Mouse (Mus musculus): ENCODE results near the gene Cdc40. TPM values are rescaled to one million over a fixed set of nuclear protein-coding genes. Genes with fewer than 3 reads are reported as not detected.

Gene Cdc40
- polyA plus RNA-seq, 2 experiments: 8.9 to 11.1 TPM

DNA sequence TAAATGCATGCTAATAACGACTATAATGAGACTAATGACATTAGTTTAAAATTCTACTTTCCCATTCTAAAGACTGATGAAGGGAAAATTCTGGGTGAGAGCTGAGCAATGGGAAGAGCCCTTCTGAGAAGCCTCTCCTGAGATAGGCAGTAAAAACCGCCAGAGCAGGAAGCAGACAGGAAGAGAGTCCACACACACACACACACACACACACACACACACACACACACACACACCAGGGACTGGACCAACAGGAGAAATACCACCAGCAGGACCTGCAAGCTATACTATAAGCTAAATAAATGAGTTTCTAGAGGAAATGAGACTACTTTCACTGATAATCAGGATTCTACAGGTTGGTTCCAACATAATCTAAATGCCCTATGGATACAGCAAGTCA is 27.5 kb downstream of the Cdc40 start:
- H3K4me3 ChIP-seq (ENCODE audit: insufficient read depth in 1 of 2, low read depth in 2 of 2, low read length in 2 of 2): no peak overlapping the region
- H3K4me2 ChIP-seq (ENCODE audit: low read depth): no peak overlapping the region
- no peaks in the 10 kb centered on the region for H3K27me3 ChIP-seq (ENCODE audit: control insufficient read depth, insufficient read depth, low read length)
- no peaks in the 10 kb centered on the region for H3K4me1 ChIP-seq (replicated peaks; ENCODE audit: control insufficient read depth in 2 of 2, insufficient read depth in 2 of 2, low read length in 1 of 2)
- H3K36me3 ChIP-seq (replicated peaks; ENCODE audit: control insufficient read depth, insufficient read depth, low read depth): no peaks in the 10 kb centered on the region
- WGBS (ENCODE audit: insufficient replicate concordance): 51% methylated on average over 2 of the region's 2 CpGs
- no peak overlapping the region for H3K9ac ChIP-seq (replicated peaks)
- ATAC-seq (ENCODE audit: insufficient read depth) (no peak), DNase-seq (ENCODE audit: low read depth in 3 of 3, low spot score in 3 of 3) (no peak)
- no peaks in the 10 kb centered on the region for H3K9me3 ChIP-seq (ENCODE audit: control insufficient read depth, low read length)
- no peak for TF ChIP-seq CTCF (IDR thresholded peaks at IDR 0.05; ENCODE audit: low read depth)
- no peak for TF ChIP-seq EP300 (IDR thresholded peaks at IDR 0.05; ENCODE audit: low read depth)
- no peak overlapping the region for H3K27ac ChIP-seq

DNA sequence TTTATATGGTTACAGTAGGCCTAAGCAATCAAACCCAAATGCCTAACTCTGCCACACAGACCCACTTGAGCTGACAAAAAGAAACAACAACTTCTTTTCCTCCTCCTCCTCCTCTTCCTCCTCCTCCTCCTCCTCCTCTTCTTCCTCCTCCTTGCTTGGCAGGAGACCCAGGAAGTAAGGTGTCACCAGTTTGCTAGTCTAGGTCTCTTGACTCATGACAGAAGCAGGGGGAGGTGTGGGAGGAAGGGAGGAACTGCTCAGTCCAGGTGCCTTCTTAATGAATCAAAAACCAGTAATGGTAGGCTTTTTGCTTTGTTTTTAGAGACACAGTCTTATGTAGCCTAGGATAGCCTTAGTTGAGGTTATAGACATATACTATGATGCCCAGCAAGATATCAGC is 32.0 kb downstream of the Cdc40 start:
- H3K27ac ChIP-seq: no peak overlapping the region
- H3K4me3 ChIP-seq (ENCODE audit: insufficient read depth in 1 of 2, low read depth in 2 of 2, low read length in 2 of 2): no peak overlapping the region
- H3K9ac ChIP-seq (replicated peaks): no peak overlapping the region
- H3K4me1 ChIP-seq (replicated peaks; ENCODE audit: control insufficient read depth in 2 of 2, insufficient read depth in 2 of 2, low read length in 1 of 2): no peaks in the 10 kb centered on the region
- TF ChIP-seq CTCF (IDR thresholded peaks at IDR 0.05; ENCODE audit: low read depth): no peak
- TF ChIP-seq EP300 (IDR thresholded peaks at IDR 0.05; ENCODE audit: low read depth): no peak
- DNase-seq (ENCODE audit: low read depth in 3 of 3, low spot score in 3 of 3) (no peak), ATAC-seq (ENCODE audit: insufficient read depth) (no peak)
- H3K27me3 ChIP-seq (ENCODE audit: control insufficient read depth, insufficient read depth, low read length): no peaks in the 10 kb centered on the region
- H3K4me2 ChIP-seq (ENCODE audit: low read depth): no peak overlapping the region
- H3K36me3 ChIP-seq (replicated peaks; ENCODE audit: control insufficient read depth, insufficient read depth, low read depth): peaks cover 6% of the 10 kb centered on the region; the same call in 1 of the 2 replicates
- H3K9me3 ChIP-seq (ENCODE audit: control insufficient read depth, low read length): no peaks in the 10 kb centered on the region

DNA sequence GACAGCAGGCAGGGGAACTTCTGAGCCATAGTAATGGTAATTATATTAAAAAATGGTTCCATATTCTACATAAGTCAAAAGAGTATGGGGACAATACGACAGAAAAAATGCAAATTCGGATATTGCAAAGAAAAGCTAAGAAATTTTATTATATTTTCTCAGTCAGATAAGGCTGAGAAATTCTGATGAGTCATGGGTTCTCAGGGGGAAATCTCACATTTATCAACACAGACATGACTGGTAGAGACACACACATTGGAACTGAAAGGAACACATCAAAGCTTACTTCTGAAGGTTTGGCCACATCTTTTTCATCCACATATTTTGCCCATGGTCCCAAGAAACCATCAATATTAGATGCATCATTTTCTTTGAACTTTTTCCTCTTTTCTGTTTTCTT is 32.5 kb downstream of the Cdc40 start:
- TF ChIP-seq EP300 (IDR thresholded peaks at IDR 0.05; ENCODE audit: low read depth) (no peak), CTCF (IDR thresholded peaks at IDR 0.05; ENCODE audit: low read depth) (no peak)
- DNase-seq (ENCODE audit: low read depth in 3 of 3, low spot score in 3 of 3): peak in 1 of 3 experiments; percentile 18
- Histone ChIP-seq H3K36me3 (replicated peaks; ENCODE audit: control insufficient read depth, insufficient read depth, low read depth) (peaks cover 6% of the 10 kb centered on the region; the same call in 1 of the 2 replicates), H3K9ac (replicated peaks) (no peak overlapping the region), H3K4me2 (ENCODE audit: low read depth) (no peak overlapping the region), H3K27me3 (ENCODE audit: control insufficient read depth, insufficient read depth, low read length) (no peaks in the 10 kb centered on the region), H3K27ac (no peak overlapping the region), H3K9me3 (ENCODE audit: control insufficient read depth, low read length) (no peaks in the 10 kb centered on the region), H3K4me3 (ENCODE audit: insufficient read depth in 1 of 2, low read depth in 2 of 2, low read length in 2 of 2) (no peak overlapping the region), H3K4me1 (replicated peaks; ENCODE audit: control insufficient read depth in 2 of 2, insufficient read depth in 2 of 2, low read length in 1 of 2) (no peaks in the 10 kb centered on the region)
- 52% methylated on average over 2 of the region's 2 CpGs for WGBS (ENCODE audit: insufficient replicate concordance)
- no peak for ATAC-seq (ENCODE audit: insufficient read depth)

DNA sequence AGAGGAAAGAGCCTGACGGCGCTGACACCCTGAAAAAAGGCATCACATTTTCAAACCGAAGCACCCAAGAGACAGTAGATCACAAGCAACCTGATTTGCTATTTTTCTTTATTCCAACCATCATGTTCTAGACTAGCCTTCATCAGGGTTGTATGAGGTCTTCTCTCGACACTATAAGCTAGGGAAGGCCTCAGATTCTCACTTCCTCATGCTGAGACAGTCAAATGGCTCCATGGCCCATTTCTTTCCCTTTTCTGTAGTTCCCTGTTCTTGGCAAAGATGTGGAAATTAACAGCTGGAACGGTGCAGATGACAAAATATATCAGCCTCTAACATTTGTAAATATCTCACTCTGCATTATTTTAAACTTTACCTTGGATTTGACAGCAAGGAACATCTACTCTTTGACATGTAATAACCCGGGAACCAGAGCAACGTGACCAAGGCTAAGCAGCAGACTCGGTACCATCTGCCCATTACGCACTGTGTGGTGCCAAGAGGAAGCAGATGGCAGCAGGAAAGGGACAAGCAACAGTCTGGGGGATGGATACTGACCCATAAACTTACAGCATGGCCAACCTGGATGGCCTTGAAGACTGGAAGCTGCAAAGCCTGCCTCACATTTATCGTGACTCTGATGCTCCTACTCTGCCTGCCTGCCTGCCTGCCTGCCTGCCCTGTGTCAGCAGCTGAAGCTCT is 35.8 kb downstream of the Cdc40 start:
- H3K4me2 ChIP-seq (ENCODE audit: low read depth): no peak overlapping the region
- H3K27me3 ChIP-seq (ENCODE audit: control insufficient read depth, insufficient read depth, low read length): no peaks in the 10 kb centered on the region
- DNase-seq (ENCODE audit: low read depth in 3 of 3, low spot score in 3 of 3): no peak
- peaks cover 6% of the 10 kb centered on the region for H3K36me3 ChIP-seq (replicated peaks; ENCODE audit: control insufficient read depth, insufficient read depth, low read depth)
- no peak for ATAC-seq (ENCODE audit: insufficient read depth)
- H3K4me1 ChIP-seq (replicated peaks; ENCODE audit: control insufficient read depth in 2 of 2, insufficient read depth in 2 of 2, low read length in 1 of 2): no peaks in the 10 kb centered on the region
- H3K4me3 ChIP-seq (ENCODE audit: insufficient read depth in 1 of 2, low read depth in 2 of 2, low read length in 2 of 2): no peak overlapping the region
- TF ChIP-seq CTCF (IDR thresholded peaks at IDR 0.05; ENCODE audit: low read depth) (no peak), EP300 (IDR thresholded peaks at IDR 0.05; ENCODE audit: low read depth) (no peak)
- 82% methylated on average over 10 of the region's 10 CpGs for WGBS (ENCODE audit: insufficient replicate concordance)
- no peaks in the 10 kb centered on the region for H3K9me3 ChIP-seq (ENCODE audit: control insufficient read depth, low read length)
- H3K27ac ChIP-seq: no peak overlapping the region
- no peak overlapping the region for H3K9ac ChIP-seq (replicated peaks)

DNA sequence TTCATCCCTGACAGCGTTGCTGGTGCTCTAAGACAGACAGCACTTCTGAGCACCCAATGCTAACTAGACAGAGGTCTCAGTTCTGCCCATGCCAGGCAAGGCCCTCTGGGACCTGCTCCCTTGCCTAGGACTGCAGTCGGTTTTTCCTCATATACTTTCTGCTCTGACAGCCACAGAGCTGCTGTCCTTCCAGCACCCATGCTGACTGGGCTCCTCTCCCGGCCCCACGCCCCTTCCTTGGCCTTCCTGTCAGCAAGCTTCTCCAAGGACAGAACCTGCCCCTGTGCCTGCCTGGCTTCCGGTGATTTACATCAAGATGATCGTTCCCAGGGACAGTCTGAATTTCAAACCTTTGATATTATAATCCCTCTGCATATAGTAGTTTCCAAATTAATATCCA is 37.5 kb downstream of the Cdc40 start:
- Histone ChIP-seq H3K9me3 (ENCODE audit: control insufficient read depth, low read length) (no peaks in the 10 kb centered on the region), H3K27ac (no peak overlapping the region), H3K36me3 (replicated peaks; ENCODE audit: control insufficient read depth, insufficient read depth, low read depth) (peaks cover 6% of the 10 kb centered on the region), H3K27me3 (ENCODE audit: control insufficient read depth, insufficient read depth, low read length) (no peaks in the 10 kb centered on the region), H3K4me2 (ENCODE audit: low read depth) (no peak overlapping the region), H3K9ac (replicated peaks) (no peak overlapping the region), H3K4me3 (ENCODE audit: insufficient read depth in 1 of 2, low read depth in 2 of 2, low read length in 2 of 2) (no peak overlapping the region), H3K4me1 (replicated peaks; ENCODE audit: control insufficient read depth in 2 of 2, insufficient read depth in 2 of 2, low read length in 1 of 2) (no peaks in the 10 kb centered on the region)
- DNase-seq (ENCODE audit: low read depth in 3 of 3, low spot score in 3 of 3) (no peak), ATAC-seq (ENCODE audit: insufficient read depth) (no peak)
- no peak for TF ChIP-seq CTCF (IDR thresholded peaks at IDR 0.05; ENCODE audit: low read depth)
- no peak for TF ChIP-seq EP300 (IDR thresholded peaks at IDR 0.05; ENCODE audit: low read depth)
- 79% methylated on average over 6 of the region's 6 CpGs for WGBS (ENCODE audit: insufficient replicate concordance)

Measured in liver, embryonic 14.5 days (tissue).